Mouse (Mus musculus): ENCODE measurements around the gene Tmem140. TPM values are rescaled to one million over a fixed set of nuclear protein-coding genes. Genes with fewer than 3 reads are reported as not detected.

The Tmem140 gene
- 22.6 TPM for polyA plus RNA-seq (2017; shearing (Covaris generic))

GRCm38 (mm10) chr6:34862791-34863403 lies at the start of gene Tmem140:
Tmem140 (plus strand) TSS chr6:34863146.

GRCm38 (mm10) chr6:34877509-34878321 lies 14.8 kb downstream of the Tmem140 start, which contains the start of gene Cyren:
Cyren (minus strand) TSS chr6:34878060.

GRCm38 (mm10) chr6:34910371-34911219 lies 47.6 kb downstream of the Tmem140 start, which contains the start of gene Wdr91:
Wdr91 (minus strand) TSS chr6:34910876.

GRCm38 (mm10) chr6:34919956-34920355 lies 57.0 kb downstream of the Tmem140 start, which contains the start of gene Stra8:
Stra8 (plus strand) TSS chr6:34920163.

Other genes with a start within 250 kb of the Tmem140 start
- 1.5 TPM for gene Agbl3, start 82.7 kb upstream of the Tmem140 start, polyA plus RNA-seq (2017; shearing (Covaris generic))
- 9.9 TPM for gene Cyren, start 14.9 kb downstream of the Tmem140 start, polyA plus RNA-seq (2017; shearing (Covaris generic))
- gene Wdr91, start 47.7 kb downstream of the Tmem140 start, polyA plus RNA-seq (2017; shearing (Covaris generic)): 31.7 TPM
- gene Stra8, start 57.0 kb downstream of the Tmem140 start, polyA plus RNA-seq (2017; shearing (Covaris generic)): not detected
- gene Slc23a4, start 125.3 kb downstream of the Tmem140 start, polyA plus RNA-seq (2017; shearing (Covaris generic)): 0.94 TPM

Measured in inflammation-experienced regulatory T-cells, adult 16 weeks (primary cell).